Mouse (Mus musculus) lung, embryonic 14.5 days (tissue): ENCODE data around the gene Fn1. TPM values are rescaled to one million over a fixed set of nuclear protein-coding genes. Genes with fewer than 3 reads are reported as not detected.
A peak's percentile ranks its signal among the peaks of the same experiment; 100 is the strongest.

Source experiments
- ATAC-seq: fragments of 200-750 bp; cut with Nextera tagmentation; 2 replicates; pipeline ENCODE4 v1.8.0; 2017; ENCODE audit warnings: mild to moderate bottlenecking, moderate TSS enrichment, moderate library complexity; ENCODE audit not compliant: insufficient read depth
- DNase-seq: peaks from one replicate; pipeline ENCODE4 v3.0.0-alpha.2; 2015
- H3K27ac ChIP-seq: fragments of 300-500 bp; sonication (generic); 2 replicates; pipeline ENCODE4 v1.5.1; 2014; ENCODE audit warnings: low read depth, mild to moderate bottlenecking, moderate library complexity
- H3K27me3 ChIP-seq: fragments of 300-500 bp; sonication (generic); 2 replicates; pipeline ENCODE4 v1.6.1; 2014; ENCODE audit warnings: low read length, control low read depth; ENCODE audit not compliant: insufficient read depth
- H3K36me3 ChIP-seq: fragments of 300-500 bp; sonication (generic); 2 replicates; pipeline ENCODE4 v1.6.1; 2014; ENCODE audit warnings: control low read depth; ENCODE audit not compliant: insufficient read depth
- H3K4me1 ChIP-seq: fragments of 300-500 bp; sonication (generic); 2 replicates; pipeline ENCODE4 v1.6.1; 2014; ENCODE audit warnings: antibody characterized with exemption, control low read depth; ENCODE audit not compliant: insufficient read depth
- H3K4me2 ChIP-seq: fragments of 300-500 bp; sonication (generic); 2 replicates; pipeline ENCODE4 v1.6.1; 2014; ENCODE audit warnings: mild to moderate bottlenecking
- H3K4me3 ChIP-seq: fragments of 300-500 bp; sonication (generic); 2 replicates; pipeline ENCODE4 v1.5.1; 2014; ENCODE audit warnings: low read depth, low read length
- H3K9ac ChIP-seq: fragments of 300-500 bp; sonication (generic); 2 replicates; pipeline ENCODE4 v1.6.1; 2014
- H3K9me3 ChIP-seq: fragments of 300-500 bp; sonication (generic); 2 replicates; pipeline ENCODE4 v1.6.1; 2016; ENCODE audit warnings: low read depth, low read length, control low read depth
- CTCF ChIP-seq: IDR thresholded peaks from 2 replicates; pipeline ENCODE4 v1.5.1; 2016; ENCODE audit warnings: antibody characterized with exemption, low read depth
- WGBS: fragments of 180-500 bp; shearing (Covaris S2); extraction: QIAGEN DNeasy Blood & Tissue Kit; methylation state at CpG from one replicate; pipeline ENCODE4 v1.1.7; 2014; 5-methylcytosine and 5-hydroxymethylcytosine counted together
- polyA plus RNA-seq: library from polyadenylated mRNA; unstranded; fragments of >200 nt; fragmentation: Nextera tagmentation; extraction: Ambion mirVana; gene quantifications from 2 replicates; pipeline ENCODE4 v1.2.1, GENCODE M21; 2014

The Fn1 gene
- polyA plus RNA-seq, result 156 and 160 TPM in 2 replicates

- peak; percentile 34; the same call in 1 of the 2 replicates for TF ChIP-seq CTCF
- DNase-seq (peak; percentile 98), ATAC-seq (peak; percentile 97)
- H3K4me2 ChIP-seq, result peak within 1 kb of the TSS; percentile 89
- H3K9me3 ChIP-seq, result no peaks in the 10 kb centered on the region
- peak within 1 kb of the TSS; percentile 66 for H3K4me3 ChIP-seq
- peak within 1 kb of the TSS; percentile 84 for H3K9ac ChIP-seq
- no peaks in the 10 kb centered on the region for H3K27me3 ChIP-seq
- H3K4me1 ChIP-seq, result peaks cover 4% of the 10 kb centered on the region; the same call in 1 of the 2 replicates
- WGBS, result under 1% methylated on average over 63 of the region's 63 CpGs
- H3K36me3 ChIP-seq, result peaks cover 29% of the 10 kb centered on the region
- H3K27ac ChIP-seq, result peak within 1 kb of the TSS; percentile 95
Observed at GRCm38 (mm10) chr1:71652551-71653399, at the start of gene Fn1. Gene Fn1 (minus strand): TSS chr1:71653200.

DNA sequence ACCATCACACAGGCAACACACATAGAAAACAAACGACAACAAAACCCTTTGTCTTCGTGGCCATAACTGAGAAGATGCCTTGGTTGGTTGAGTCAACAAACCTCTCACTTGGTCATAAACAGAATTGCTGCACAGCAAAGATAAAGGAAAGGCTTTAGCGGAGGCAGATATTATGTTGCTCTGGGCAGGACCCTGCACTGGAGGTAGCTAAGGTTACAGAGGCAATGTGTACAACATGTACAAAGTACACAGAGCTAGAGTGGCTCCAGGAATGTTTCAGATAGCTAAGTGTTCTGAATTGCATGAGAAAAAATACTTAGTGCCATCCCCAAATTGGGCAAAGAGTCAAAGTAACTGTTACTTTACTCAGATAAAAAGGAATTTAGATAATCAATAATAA is 43.1 kb upstream of the Fn1 start:
- ATAC-seq (no peak), DNase-seq (no peak)
- Histone ChIP-seq H3K4me1 (0 out of 2 replicates have a peak, but pooled peaks cover 3% of the 10 kb centered on the region), H3K36me3 (no peaks in the 10 kb centered on the region), H3K27ac (no peak overlapping the region), H3K4me2 (no peak overlapping the region), H3K9me3 (no peaks in the 10 kb centered on the region), H3K9ac (no peak overlapping the region), H3K4me3 (no peak overlapping the region), H3K27me3 (no peaks in the 10 kb centered on the region)
- TF ChIP-seq CTCF, result no peak
- 70% methylated on average over 3 of the region's 3 CpGs for WGBS

- no peaks in the 10 kb centered on the region for H3K36me3 ChIP-seq
- no peak overlapping the region for H3K4me3 ChIP-seq
- no peaks in the 10 kb centered on the region for H3K27me3 ChIP-seq
- no peak overlapping the region for H3K4me2 ChIP-seq
- no peak overlapping the region for H3K27ac ChIP-seq
- ATAC-seq, result peak; percentile 65; the same call in 1 of the 2 replicates
- no peak overlapping the region for H3K9ac ChIP-seq
- H3K4me1 ChIP-seq, result 0 out of 2 replicates have a peak, but pooled peaks cover 3% of the 10 kb centered on the region
- H3K9me3 ChIP-seq, result no peaks in the 10 kb centered on the region
- TF ChIP-seq CTCF, result no peak
- peak; percentile 70 for DNase-seq
- WGBS, result 45% methylated on average over 8 of the region's 8 CpGs
Observed at GRCm38 (mm10) chr1:71691472-71692277, 38.7 kb upstream of the Fn1 start.

- WGBS, result 83% methylated on average over 5 of the region's 5 CpGs
- ATAC-seq (no peak), DNase-seq (no peak)
- H3K36me3 ChIP-seq, result no peaks in the 10 kb centered on the region
- no peaks in the 10 kb centered on the region for H3K27me3 ChIP-seq
- no peak overlapping the region for H3K27ac ChIP-seq
- no peak overlapping the region for H3K4me3 ChIP-seq
- H3K9ac ChIP-seq, result no peak overlapping the region
- H3K4me1 ChIP-seq, result 0 out of 2 replicates have a peak, but pooled peaks cover 3% of the 10 kb centered on the region
- no peak overlapping the region for H3K4me2 ChIP-seq
- no peak for TF ChIP-seq CTCF
- H3K9me3 ChIP-seq, result no peaks in the 10 kb centered on the region
Observed at GRCm38 (mm10) chr1:71688926-71689303, 35.9 kb upstream of the Fn1 start.

DNA sequence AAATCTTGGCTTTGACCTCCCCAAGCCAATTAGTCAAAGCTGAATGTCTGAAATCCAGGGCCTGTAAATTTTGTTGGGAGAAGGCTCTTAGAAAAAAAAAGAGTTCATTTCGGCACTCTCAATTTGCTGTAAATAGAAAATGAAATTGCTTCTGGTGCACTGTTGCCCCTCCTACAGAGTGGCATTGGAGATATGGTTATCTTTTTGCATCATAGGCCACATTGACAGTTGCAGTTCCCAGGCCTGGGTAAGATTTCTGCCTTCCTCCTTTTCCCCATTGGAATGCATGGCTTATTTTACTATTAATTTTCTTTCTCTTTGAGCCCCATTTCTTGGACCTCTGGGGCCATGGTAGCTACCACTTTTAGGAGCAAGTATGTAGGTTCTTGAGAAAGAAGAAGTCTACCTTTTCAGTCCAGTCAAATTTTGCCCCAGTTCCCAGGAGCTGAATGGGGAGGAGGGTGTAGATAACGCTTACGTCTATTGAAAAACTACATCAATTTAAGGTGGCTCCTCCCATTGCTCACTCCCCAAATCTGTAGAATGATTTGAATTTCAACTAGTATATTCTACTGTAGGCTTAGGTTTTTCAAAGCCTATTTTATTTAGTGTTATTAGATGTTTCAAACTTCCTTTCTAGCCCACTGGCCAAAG is 35.4 kb upstream of the Fn1 start:
- H3K4me1 ChIP-seq, result 0 out of 2 replicates have a peak, but pooled peaks cover 5% of the 10 kb centered on the region
- no peaks in the 10 kb centered on the region for H3K27me3 ChIP-seq
- 97% methylated on average over 3 of the region's 3 CpGs for WGBS
- ATAC-seq (no peak), DNase-seq (no peak)
- H3K9ac ChIP-seq, result no peak overlapping the region
- H3K4me3 ChIP-seq, result no peak overlapping the region
- H3K9me3 ChIP-seq, result no peaks in the 10 kb centered on the region
- H3K27ac ChIP-seq, result no peak overlapping the region
- H3K36me3 ChIP-seq, result no peaks in the 10 kb centered on the region
- no peak overlapping the region for H3K4me2 ChIP-seq
- no peak for TF ChIP-seq CTCF

- ATAC-seq, result peak; percentile 64; the same call in 1 of the 2 replicates
Observed at GRCm38 (mm10) chr1:71686791-71687190, 33.8 kb upstream of the Fn1 start.

More at GRCm38 (mm10) chr1:71686791-71687190, 33.8 kb upstream of the Fn1 start:
- no peaks in the 10 kb centered on the region for H3K9me3 ChIP-seq
- 50% methylated on average over 5 of the region's 5 CpGs for WGBS
- H3K4me1 ChIP-seq, result 0 out of 2 replicates have a peak, but pooled peaks cover 5% of the 10 kb centered on the region
- no peak overlapping the region for H3K27ac ChIP-seq
- TF ChIP-seq CTCF, result no peak
- H3K27me3 ChIP-seq, result no peaks in the 10 kb centered on the region
- no peak overlapping the region for H3K4me3 ChIP-seq
- H3K4me2 ChIP-seq, result no peak overlapping the region
- H3K9ac ChIP-seq, result no peak overlapping the region
- no peaks in the 10 kb centered on the region for H3K36me3 ChIP-seq
- DNase-seq, result peak; percentile 82
